Mouse (Mus musculus) embryonic facial prominence, embryonic 11.5 days (tissue): ENCODE measurements around the gene Tapt1. TPM values are rescaled to one million over a fixed set of nuclear protein-coding genes. Genes with fewer than 3 reads are reported as not detected.

ENCODE experiments used
- ATAC-seq: fragments of 200-750 bp; cut with Nextera tagmentation; replicated peaks from 2 replicates; pipeline ENCODE4 v1.8.0; 2017; ENCODE audit warnings: low read depth; ENCODE audit not compliant: insufficient number of reproducible peaks, low FRiP score, low TSS enrichment
- DNase-seq: peaks from one replicate; pipeline ENCODE4 v3.0.0-alpha.2; 2015; ENCODE audit warnings: low spot score
- H3K27ac ChIP-seq: fragments of 300-500 bp; sonication (generic); replicated peaks from 2 replicates; pipeline ENCODE4 v1.5.1; 2014; ENCODE audit warnings: mild to moderate bottlenecking, low read depth, low read length, control low read depth
- H3K27me3 ChIP-seq: fragments of 300-500 bp; sonication (generic); 2 replicates; pipeline ENCODE4 v1.6.1; 2014; ENCODE audit warnings: mild to moderate bottlenecking, low read length, moderate library complexity, mixed read lengths; ENCODE audit not compliant: control insufficient read depth, insufficient read depth
- H3K36me3 ChIP-seq: fragments of 300-500 bp; sonication (generic); replicated peaks from 2 replicates; pipeline ENCODE4 v1.6.1; 2014; ENCODE audit warnings: low read depth, mild to moderate bottlenecking, low read length, moderate library complexity, mixed read lengths; ENCODE audit not compliant: control insufficient read depth, insufficient read depth
- H3K4me1 ChIP-seq: fragments of 300-500 bp; sonication (generic); 2 replicates; pipeline ENCODE4 v1.6.1; 2014; ENCODE audit warnings: low read length, mixed read lengths; ENCODE audit not compliant: control insufficient read depth, insufficient read depth
- H3K4me2 ChIP-seq: fragments of 300-500 bp; sonication (generic); 2 replicates; pipeline ENCODE4 v1.6.1; 2014; ENCODE audit warnings: low read depth, mild to moderate bottlenecking, control low read depth, low read length, moderate library complexity
- H3K4me3 ChIP-seq: fragments of 300-500 bp; sonication (generic); 2 replicates; pipeline ENCODE4 v1.5.1; 2014; ENCODE audit warnings: low read depth, low read length, control low read depth
- H3K9ac ChIP-seq: fragments of 300-500 bp; sonication (generic); replicated peaks from 2 replicates; pipeline ENCODE4 v1.6.1; 2014; ENCODE audit warnings: mild to moderate bottlenecking, control low read depth, low read length
- H3K9me3 ChIP-seq: fragments of 300-500 bp; sonication (generic); replicated peaks from 2 replicates; pipeline ENCODE4 v1.6.1; 2016; ENCODE audit warnings: mild to moderate bottlenecking, low read length, inconsistent platforms, mixed read lengths; ENCODE audit not compliant: control insufficient read depth
- WGBS: fragments of 180-500 bp; shearing (Covaris S2); extraction: QIAGEN DNeasy Blood & Tissue Kit; methylation state at CpG from one replicate; pipeline ENCODE4 v1.1.7; 2014; 5-methylcytosine and 5-hydroxymethylcytosine counted together
- polyA plus RNA-seq: library from polyadenylated mRNA; unstranded; fragments of >200 nt; fragmentation: Nextera tagmentation; extraction: Ambion mirVana; gene quantifications from 2 replicates; pipeline ENCODE4 v1.2.1, GENCODE M21; 2014

Tapt1 gene
- polyA plus RNA-seq, 1 experiment from 2014 or later: 35.4 TPM

GRCm38 (mm10) chr5:44159231-44159630 lies 67.2 kb downstream of the Tapt1 start:
- H3K9me3 ChIP-seq: no peaks in the 10 kb centered on the region
- ATAC-seq: no peak
- no peak for DNase-seq
- H3K9ac ChIP-seq: no peak overlapping the region
- H3K27me3 ChIP-seq: no peaks in the 10 kb centered on the region
- no peak overlapping the region for H3K4me2 ChIP-seq
- no peaks in the 10 kb centered on the region for H3K4me1 ChIP-seq
- no peaks in the 10 kb centered on the region; the same call in 1 of the 2 replicates for H3K36me3 ChIP-seq
- WGBS: 79% methylated on average over 2 of the region's 2 CpGs
- H3K27ac ChIP-seq: no peak overlapping the region
- H3K4me3 ChIP-seq: no peak overlapping the region

GRCm38 (mm10) chr5:44158458-44158857 lies 68.0 kb downstream of the Tapt1 start:
- WGBS: 90% methylated on average over 3 of the region's 3 CpGs
- H3K4me1 ChIP-seq: no peaks in the 10 kb centered on the region
- no peak for ATAC-seq
- H3K4me3 ChIP-seq: no peak overlapping the region
- no peaks in the 10 kb centered on the region for H3K27me3 ChIP-seq
- no peak overlapping the region for H3K4me2 ChIP-seq
- DNase-seq: no peak
- H3K9ac ChIP-seq: no peak overlapping the region
- no peak overlapping the region for H3K27ac ChIP-seq
- no peaks in the 10 kb centered on the region; the same call in 1 of the 2 replicates for H3K36me3 ChIP-seq
- no peaks in the 10 kb centered on the region for H3K9me3 ChIP-seq

DNA sequence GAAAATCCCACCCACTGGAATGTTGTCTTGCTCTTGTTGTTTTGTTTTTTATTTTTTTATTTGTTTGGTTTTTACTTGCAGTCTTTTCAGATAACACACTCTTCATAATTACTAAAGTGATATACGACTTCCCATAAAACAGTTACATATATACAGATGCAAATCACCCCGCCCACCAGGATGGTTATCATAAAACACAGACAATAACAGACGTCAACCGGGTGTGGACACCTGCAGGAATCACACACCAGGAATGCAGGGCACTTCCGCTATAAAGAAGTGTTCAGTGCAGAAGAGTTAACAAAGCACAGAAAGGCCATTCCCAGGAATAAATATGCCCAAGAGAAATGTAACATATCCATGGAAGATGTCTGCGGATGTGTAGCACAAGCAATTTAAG lies 68.7 kb downstream of the Tapt1 start:
- no peaks in the 10 kb centered on the region for H3K27me3 ChIP-seq
- no peaks in the 10 kb centered on the region; the same call in 1 of the 2 replicates for H3K36me3 ChIP-seq
- no peaks in the 10 kb centered on the region for H3K4me1 ChIP-seq
- H3K9me3 ChIP-seq: no peaks in the 10 kb centered on the region
- H3K9ac ChIP-seq: no peak overlapping the region
- ATAC-seq: no peak
- no peak for DNase-seq
- no peak overlapping the region for H3K27ac ChIP-seq
- WGBS: 86% methylated on average over 6 of the region's 6 CpGs
- no peak overlapping the region for H3K4me3 ChIP-seq
- no peak overlapping the region for H3K4me2 ChIP-seq

DNA sequence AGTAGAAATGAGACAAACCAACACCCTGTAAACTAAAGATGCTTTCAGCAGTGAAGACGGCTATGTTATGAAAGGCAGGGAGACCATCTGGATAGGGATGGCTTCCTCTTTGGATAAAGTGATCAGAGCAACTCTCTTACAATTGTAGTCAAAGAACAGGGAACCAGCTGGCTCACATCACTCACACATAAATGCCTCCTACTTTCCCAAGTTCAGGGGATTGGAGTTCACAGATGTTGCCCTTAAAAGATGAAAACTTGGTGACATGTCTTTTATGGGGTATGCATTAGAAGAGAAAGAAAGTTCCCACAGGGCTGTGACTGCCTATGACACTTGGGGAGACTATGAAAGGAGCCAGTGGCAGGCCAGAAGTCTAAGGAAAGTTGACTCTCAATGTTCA lies 73.4 kb downstream of the Tapt1 start:
- Histone ChIP-seq H3K9me3 (no peaks in the 10 kb centered on the region), H3K36me3 (no peaks in the 10 kb centered on the region; the same call in 1 of the 2 replicates), H3K4me2 (no peak overlapping the region), H3K4me3 (no peak overlapping the region), H3K4me1 (no peaks in the 10 kb centered on the region), H3K27me3 (no peaks in the 10 kb centered on the region), H3K9ac (no peak overlapping the region), H3K27ac (no peak overlapping the region)
- no peak for ATAC-seq
- no peak for DNase-seq
- 89% methylated on average over 1 of the region's 1 CpGs for WGBS

DNA sequence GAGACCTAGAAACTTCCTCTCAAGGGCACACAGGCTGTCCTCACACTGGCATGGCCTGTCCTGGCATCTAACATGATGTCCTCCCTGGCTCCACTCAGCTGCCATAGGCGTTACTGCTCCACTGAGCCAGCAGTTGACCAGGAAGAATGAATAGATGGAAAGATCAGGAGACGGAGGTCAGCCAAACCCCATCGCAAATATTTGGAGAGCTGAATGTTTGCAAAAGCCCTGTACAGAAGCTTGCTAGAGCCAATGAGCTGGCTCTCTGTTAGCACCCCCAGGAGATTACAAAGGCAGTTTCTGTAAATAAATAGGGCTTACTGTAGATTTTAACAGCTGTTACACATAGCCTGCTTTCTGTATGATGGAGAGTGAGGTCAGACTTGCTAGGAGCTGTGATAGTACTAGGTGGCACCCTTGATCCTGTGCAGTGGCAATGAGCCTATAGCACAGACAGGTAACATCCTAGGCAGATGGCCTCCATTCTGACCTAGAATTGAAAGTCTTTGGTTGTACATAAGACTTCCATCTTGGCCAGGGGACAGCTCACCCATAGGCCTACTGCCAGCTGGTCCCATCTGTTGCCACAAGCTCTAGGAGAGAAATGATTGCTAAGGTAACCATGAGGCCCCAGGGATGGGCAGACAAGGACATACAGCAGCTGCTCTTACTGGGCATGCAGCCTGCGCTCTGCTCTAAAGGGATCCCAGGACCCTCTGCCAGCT lies 74.9 kb downstream of the Tapt1 start:
- H3K27ac ChIP-seq: no peak overlapping the region
- no peak overlapping the region for H3K4me2 ChIP-seq
- DNase-seq (no peak), ATAC-seq (no peak)
- H3K9ac ChIP-seq: no peak overlapping the region
- no peaks in the 10 kb centered on the region; the same call in 1 of the 2 replicates for H3K36me3 ChIP-seq
- no peaks in the 10 kb centered on the region for H3K27me3 ChIP-seq
- H3K4me3 ChIP-seq: no peak overlapping the region
- no peaks in the 10 kb centered on the region for H3K9me3 ChIP-seq
- H3K4me1 ChIP-seq: no peaks in the 10 kb centered on the region
- 83% methylated on average over 4 of the region's 4 CpGs for WGBS

DNA sequence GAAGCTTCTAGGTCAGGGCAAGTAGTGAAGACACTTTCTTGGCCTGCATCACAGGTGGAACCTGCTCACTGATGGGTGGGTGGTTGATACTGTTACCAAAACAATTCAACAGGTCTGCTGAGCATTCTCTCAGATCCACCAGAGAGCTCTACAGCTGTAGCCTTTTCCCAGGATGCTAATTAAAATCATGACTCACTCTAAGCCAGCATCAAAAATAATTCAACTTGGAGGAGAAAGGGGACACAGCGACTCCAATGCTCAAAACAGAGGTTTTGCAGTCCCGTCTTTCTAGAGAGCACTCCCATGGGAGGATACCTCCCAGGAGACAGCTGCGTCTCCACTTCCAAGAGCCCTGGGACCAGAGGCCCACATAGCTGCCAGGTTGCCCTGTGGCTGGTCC lies 78.7 kb downstream of the Tapt1 start:
- no peaks in the 10 kb centered on the region for H3K27me3 ChIP-seq
- H3K36me3 ChIP-seq: no peaks in the 10 kb centered on the region
- H3K4me1 ChIP-seq: no peaks in the 10 kb centered on the region
- DNase-seq (no peak), ATAC-seq (no peak)
- H3K9me3 ChIP-seq: no peaks in the 10 kb centered on the region
- no peak overlapping the region for H3K27ac ChIP-seq
- no peak overlapping the region for H3K9ac ChIP-seq
- H3K4me2 ChIP-seq: no peak overlapping the region
- WGBS: 84% methylated on average over 3 of the region's 3 CpGs
- no peak overlapping the region for H3K4me3 ChIP-seq

- WGBS: 86% methylated on average over 6 of the region's 6 CpGs
- Histone ChIP-seq H3K9me3 (no peaks in the 10 kb centered on the region), H3K4me3 (no peak overlapping the region), H3K4me1 (no peaks in the 10 kb centered on the region), H3K27me3 (no peaks in the 10 kb centered on the region), H3K36me3 (no peaks in the 10 kb centered on the region), H3K27ac (no peak overlapping the region), H3K9ac (no peak overlapping the region), H3K4me2 (no peak overlapping the region)
- no peak for DNase-seq
- ATAC-seq: no peak
Observed at GRCm38 (mm10) chr5:44146437-44147332, 79.7 kb downstream of the Tapt1 start.
